Mouse (Mus musculus) central nervous system, embryonic 14 days (tissue): ENCODE data around the gene Fanci. TPM values are rescaled to one million over a fixed set of nuclear protein-coding genes. Genes with fewer than 3 reads are reported as not detected.

Experiments used
- polyA plus RNA-seq: library from polyadenylated mRNA; depleted of rRNA; stranded (reverse); fragments of >200 nt; gene quantifications from 2 replicates; pipeline ENCODE4 v1.2.3, GENCODE M21; 2012; rRNA removed

Fanci gene
- 3.9 and 5.5 TPM in 2 replicates for polyA plus RNA-seq

GRCm38 (mm10) chr7:79391883-79392649 is at the start of gene Fanci:
TSS of gene Fanci (plus strand) at chr7:79391929.

GRCm38 (mm10) chr7:79386422-79387133 is 5.2 kb upstream of the Fanci start, which contains the start of gene Rlbp1:
TSS of gene Rlbp1 (minus strand) at chr7:79387048.

DNA sequence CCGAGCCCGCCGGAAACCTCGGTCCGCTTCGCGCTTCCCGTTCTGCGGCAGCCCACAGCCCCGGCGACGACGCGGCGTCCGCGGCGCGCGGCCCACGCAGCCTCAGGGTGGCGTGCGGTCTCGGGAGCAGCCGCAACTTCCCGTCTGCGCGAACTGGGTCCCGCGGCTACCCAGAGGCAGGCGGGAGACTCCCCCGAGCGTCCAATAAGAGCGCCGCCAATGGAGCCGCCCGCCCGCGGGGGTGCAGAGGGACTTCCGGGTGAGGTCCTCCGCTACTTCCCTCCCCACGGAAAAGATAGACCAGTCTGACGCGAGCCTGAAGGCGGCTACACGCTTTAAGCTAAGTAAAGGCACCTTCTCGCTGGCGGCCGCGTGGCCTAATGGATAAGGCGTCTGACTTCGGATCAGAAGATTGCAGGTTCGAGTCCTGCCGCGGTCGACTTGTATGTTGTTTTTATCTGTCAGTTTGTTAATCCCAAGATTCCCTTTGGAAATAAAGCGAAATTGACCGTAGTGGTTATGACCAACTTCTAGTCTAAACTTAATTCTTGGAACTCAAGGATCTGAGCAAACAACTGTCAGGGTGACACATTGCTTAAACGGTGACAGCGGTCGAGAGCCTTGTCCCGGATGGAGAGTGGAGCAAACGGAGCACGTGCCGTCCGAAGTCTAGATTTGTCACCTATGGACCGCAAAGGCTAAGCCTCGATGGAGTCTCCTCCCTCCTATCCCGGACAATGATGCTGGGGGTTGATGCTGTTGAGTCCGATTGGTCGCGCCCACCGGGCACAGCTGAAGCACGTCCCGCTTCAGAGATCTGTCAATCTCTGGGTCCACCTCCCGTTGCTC is 74.5 kb downstream of the Fanci start, which contains the start of gene Polg:
Gene Polg (minus strand): TSS at position 310 of the 849 bp plus-strand sequence.

Other genes with a start within 250 kb of the Fanci start
- 92.3 and 99.0 TPM in 2 replicates for gene Mfge8, start 242.9 kb upstream of the Fanci start, polyA plus RNA-seq
- 14.3 and 15.1 TPM in 2 replicates for gene Abhd2, start 118.7 kb upstream of the Fanci start, polyA plus RNA-seq
- gene Rlbp1, start 4.9 kb upstream of the Fanci start, polyA plus RNA-seq: 27.0 and 45.6 TPM in 2 replicates
- 50.3 and 54.1 TPM in 2 replicates for gene Polg, start 74.4 kb downstream of the Fanci start, polyA plus RNA-seq
- 3.4 and 3.7 TPM in 2 replicates for gene Rhcg, start 225.7 kb downstream of the Fanci start, polyA plus RNA-seq